Mouse (Mus musculus) myocyte (in vitro differentiated cells): ENCODE measurements around the gene Zdhhc11.

Experiments used
- CEBPB ChIP-seq: IDR thresholded peaks from 2 replicates; pipeline ENCODE4 v1.6.1; 2011; ENCODE audit warnings: mild to moderate bottlenecking, moderate library complexity; ENCODE audit not compliant: poor library complexity, insufficient read depth, severe bottlenecking
- MAX ChIP-seq: IDR thresholded peaks from one replicate; pipeline ENCODE4 v1.6.1; 2011; ENCODE audit warnings: low read depth, mild to moderate bottlenecking, control low read depth
- MYOD1 ChIP-seq, 3 experiments: IDR thresholded peaks; one replicate each; pipeline ENCODE4 v1.6.1; 2011; ENCODE audit warnings: control low read depth in 2 of 3, low read depth in 2 of 3, mild to moderate bottlenecking in 2 of 3, moderate library complexity in 1 of 3; ENCODE audit not compliant: insufficient read length in 2 of 3, control insufficient read depth in 1 of 3
- MYOG ChIP-seq, 3 experiments: IDR thresholded peaks; one replicate each; pipeline ENCODE4 v1.6.1; 2011; ENCODE audit warnings: control low read depth in 2 of 3, low read depth in 2 of 3, mild to moderate bottlenecking in 2 of 3; ENCODE audit not compliant: insufficient read length in 2 of 3, control insufficient read depth in 1 of 3, insufficient read depth in 1 of 3
- POLR2A ChIP-seq: IDR thresholded peaks from one replicate; pipeline ENCODE4 v1.6.1; 2011; ENCODE audit warnings: low read depth, mild to moderate bottlenecking, control low read depth, moderate library complexity; ENCODE audit not compliant: insufficient read length
- POLR2AphosphoS2 ChIP-seq: IDR thresholded peaks from one replicate; pipeline ENCODE4 v1.6.1; 2011; ENCODE audit warnings: low read depth, control low read depth; ENCODE audit not compliant: insufficient read length
- REST ChIP-seq: IDR thresholded peaks from one replicate; pipeline ENCODE4 v1.6.1; 2011; ENCODE audit warnings: mild to moderate bottlenecking, control low read depth, moderate library complexity; ENCODE audit not compliant: insufficient read depth, insufficient read length
- TCF12 ChIP-seq: IDR thresholded peaks from one replicate; pipeline ENCODE4 v1.6.1; 2011; ENCODE audit warnings: mild to moderate bottlenecking, control low read depth; ENCODE audit not compliant: poor library complexity, insufficient read depth, severe bottlenecking
- TCF3 ChIP-seq: IDR thresholded peaks from one replicate; pipeline ENCODE4 v1.6.1; 2011; ENCODE audit warnings: low read depth, control low read depth; ENCODE audit not compliant: insufficient read length
- USF1 ChIP-seq: IDR thresholded peaks from one replicate; pipeline ENCODE4 v1.6.1; 2011; ENCODE audit warnings: low read depth, mild to moderate bottlenecking, control low read depth, moderate library complexity

DNA sequence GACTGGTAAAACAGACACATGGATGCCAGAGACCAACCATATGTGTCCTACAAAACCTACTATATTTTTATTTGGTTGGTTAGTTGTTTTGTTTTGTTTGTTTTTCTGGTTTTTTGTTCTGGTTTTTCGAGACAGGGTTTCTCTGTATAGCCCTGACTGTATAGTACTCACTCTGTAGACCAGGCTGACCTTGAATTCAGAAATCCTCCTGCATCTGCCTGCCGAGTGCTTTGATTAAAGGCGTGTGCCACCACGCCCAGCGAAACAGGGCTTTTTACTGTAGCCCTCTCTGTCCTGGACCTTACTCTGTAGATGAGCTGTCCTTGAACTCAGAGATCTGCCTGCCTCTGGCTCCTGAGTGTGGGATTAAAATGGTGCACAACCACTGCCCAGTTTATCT lies 24.6 kb upstream of the Zdhhc11 start:
- no peak for TF ChIP-seq TCF12
- no peak for TF ChIP-seq MYOD1 (IDR thresholded peaks at IDR 0.05; ENCODE audit: control insufficient read depth in 1 of 3, insufficient read length in 2 of 3, low read depth in 2 of 3)
- no peak for TF ChIP-seq USF1
- no peak for TF ChIP-seq POLR2A
- TF ChIP-seq REST = no peak
- TF ChIP-seq MYOG (IDR thresholded peaks at IDR 0.05; ENCODE audit: control insufficient read depth in 1 of 3, insufficient read depth in 1 of 3, insufficient read length in 2 of 3, low read depth in 2 of 3) = no peak
- TF ChIP-seq MAX = no peak
- no peak for TF ChIP-seq POLR2AphosphoS2
- no peak for TF ChIP-seq TCF3
- TF ChIP-seq CEBPB = no peak
